Mouse (Mus musculus): Measurements from ENCODE around the gene Atg9a. TPM values are rescaled to one million over a fixed set of nuclear protein-coding genes. Genes with fewer than 3 reads are reported as not detected.

The Atg9a gene
- polyA plus RNA-seq, 1 experiment: 58.1 TPM

- peaks cover 41% of the 10 kb centered on the region for H3K36me3 ChIP-seq (replicated peaks; ENCODE audit: low read length)
- TF ChIP-seq FLI1 (IDR thresholded peaks at IDR 0.05; ENCODE audit: low read length): no peak
- TF ChIP-seq GATA1 (IDR thresholded peaks at IDR 0.05; ENCODE audit: borderline replicate concordance, low read length): no peak
- no peaks in the 10 kb centered on the region for H3K9me3 ChIP-seq
- peaks cover 22% of the 10 kb centered on the region for H3K27me3 ChIP-seq (replicated peaks)
- no peak within 1 kb of the TSS for H3K4me3 ChIP-seq (replicated peaks)
- peaks cover 19% of the 10 kb centered on the region for H3K4me1 ChIP-seq
Observed at GRCm38 (mm10) chr1:75133421-75134207, 58.4 kb downstream of the Atg9a start, which contains the start of gene Slc23a3. TSS of gene Slc23a3 (minus strand) at chr1:75133890.

Other genes starting within 250 kb of the Atg9a start
- gene Ihh, start 240.5 kb downstream of the Atg9a start, polyA plus RNA-seq (2012; ENCODE audit: insufficient read depth, low replicate concordance): 0.10 TPM in 1 of 2 replicates, not detected in the other
- gene Nhej1, start 67.0 kb downstream of the Atg9a start, polyA plus RNA-seq (2012; ENCODE audit: insufficient read depth, low replicate concordance): 0.66 TPM in 1 of 2 replicates, not detected in the other
- gene Slc23a3, start 58.3 kb downstream of the Atg9a start, polyA plus RNA-seq (2012; ENCODE audit: insufficient read depth, low replicate concordance): not detected in 2 replicates
- gene Cnppd1, start 49.5 kb downstream of the Atg9a start, polyA plus RNA-seq (2012; ENCODE audit: insufficient read depth, low replicate concordance): 34.3 and 35.1 TPM in 2 replicates
- gene Retreg2, start 49.4 kb downstream of the Atg9a start, polyA plus RNA-seq (2012; ENCODE audit: insufficient read depth, low replicate concordance): 42.4 and 48.9 TPM in 2 replicates
- gene Zfand2b, start 23.6 kb downstream of the Atg9a start, polyA plus RNA-seq (2012; ENCODE audit: insufficient read depth, low replicate concordance): 20.4 and 28.1 TPM in 2 replicates
- 6.4 and 12.6 TPM in 2 replicates for gene Abcb6, start 11.8 kb downstream of the Atg9a start, polyA plus RNA-seq (2012; ENCODE audit: insufficient read depth, low replicate concordance)
- gene Ankzf1, start within 50 bp of the Atg9a start, polyA plus RNA-seq (2012; ENCODE audit: insufficient read depth, low replicate concordance): 0.68 and 8.0 TPM in 2 replicates
- gene Glb1l, start 18.6 kb upstream of the Atg9a start, polyA plus RNA-seq (2012; ENCODE audit: insufficient read depth, low replicate concordance): 0.47 and 1.1 TPM in 2 replicates
- gene Stk16, start 18.6 kb upstream of the Atg9a start, polyA plus RNA-seq (2012; ENCODE audit: insufficient read depth, low replicate concordance): 195 and 221 TPM in 2 replicates
- 283 and 585 TPM in 2 replicates for gene Tuba4a, start 27.7 kb upstream of the Atg9a start, polyA plus RNA-seq (2012; ENCODE audit: insufficient read depth, low replicate concordance)
- not detected in 2 replicates for gene A630095N17Rik, start 39.9 kb upstream of the Atg9a start, polyA plus RNA-seq (2012; ENCODE audit: insufficient read depth, low replicate concordance)
- gene Dnajb2, start 44.2 kb upstream of the Atg9a start, polyA plus RNA-seq (2012; ENCODE audit: insufficient read depth, low replicate concordance): 97.0 and 100 TPM in 2 replicates
- 12.4 and 22.6 TPM in 2 replicates for gene Ptprn, start 72.3 kb upstream of the Atg9a start, polyA plus RNA-seq (2012; ENCODE audit: insufficient read depth, low replicate concordance)
- gene Resp18, start 86.2 kb upstream of the Atg9a start, polyA plus RNA-seq (2012; ENCODE audit: insufficient read depth, low replicate concordance): 0.26 TPM in 1 of 2 replicates, not detected in the other
- 165 and 178 TPM in 2 replicates for gene Dnpep, start 125.8 kb upstream of the Atg9a start, polyA plus RNA-seq (2012; ENCODE audit: insufficient read depth, low replicate concordance)
- gene Des, start 168.1 kb upstream of the Atg9a start, polyA plus RNA-seq (2012; ENCODE audit: insufficient read depth, low replicate concordance): 0.11 TPM in 1 of 2 replicates, not detected in the other
- gene Speg, start 183.1 kb upstream of the Atg9a start, polyA plus RNA-seq (2012; ENCODE audit: insufficient read depth, low replicate concordance): 48.7 TPM in 1 of 2 replicates, not detected in the other
- gene Gmppa, start 243.7 kb upstream of the Atg9a start, polyA plus RNA-seq (2012; ENCODE audit: insufficient read depth, low replicate concordance): 234 and 693 TPM in 2 replicates